Mouse (Mus musculus) olfactory bulb, adult 2 months (tissue): ENCODE data around the gene Msgn1.

Source experiments
- CTCF ChIP-seq: fragments of 200-500 bp; IDR thresholded peaks from 2 replicates; pipeline ENCODE4 v1.5.1; 2012; ENCODE audit warnings: low read depth, mild to moderate bottlenecking, low read length, moderate library complexity; ENCODE audit not compliant: insufficient read depth
- POLR2A ChIP-seq: fragments of 200-500 bp; IDR thresholded peaks from 2 replicates; pipeline ENCODE4 v1.6.1; 2012; ENCODE audit warnings: mild to moderate bottlenecking, low read depth, low read length, moderate library complexity; ENCODE audit not compliant: insufficient read depth

GRCm38 (mm10) chr12:11177408-11178394, 31.1 kb downstream of the Msgn1 start:
- TF ChIP-seq POLR2A (no peak), CTCF (no peak)
